Mouse (Mus musculus) yolk sac, embryonic 10.5 days (tissue): Measurements from ENCODE around the gene Plxnd1.

Source experiments
- DNase-seq: peaks from one replicate; pipeline ENCODE4 v3.0.0-alpha.2; 2017; ENCODE audit warnings: low spot score

Plxnd1 gene

GRCm38 (mm10) chr6:115994877-115995520, at the start of gene Plxnd1:
Gene Plxnd1, minus strand, starts transcription at chr6:115995005.
- peak; percentile 90 for DNase-seq

- no peak for DNase-seq
Observed at GRCm38 (mm10) chr6:116044039-116044438, 49.2 kb upstream of the Plxnd1 start.

- DNase-seq: no peak
Observed at GRCm38 (mm10) chr6:116038222-116038621, 43.4 kb upstream of the Plxnd1 start.

- no peak for DNase-seq
Observed at GRCm38 (mm10) chr6:116037281-116037831, 42.6 kb upstream of the Plxnd1 start.

GRCm38 (mm10) chr6:116036555-116036954, 41.8 kb upstream of the Plxnd1 start:
- no peak for DNase-seq

- no peak for DNase-seq
Observed at GRCm38 (mm10) chr6:116031052-116031451, 36.2 kb upstream of the Plxnd1 start.

GRCm38 (mm10) chr6:116024666-116025065, 29.9 kb upstream of the Plxnd1 start:
- no peak for DNase-seq

- no peak for DNase-seq
Observed at GRCm38 (mm10) chr6:116021961-116022485, 27.2 kb upstream of the Plxnd1 start.

GRCm38 (mm10) chr6:116015902-116016301, 21.1 kb upstream of the Plxnd1 start:
- no peak for DNase-seq

- no peak for DNase-seq
Observed at GRCm38 (mm10) chr6:116014111-116014510, 19.3 kb upstream of the Plxnd1 start.

GRCm38 (mm10) chr6:116013687-116014086, 18.9 kb upstream of the Plxnd1 start:
- no peak for DNase-seq

GRCm38 (mm10) chr6:116010541-116010940, 15.7 kb upstream of the Plxnd1 start:
- DNase-seq: peak; percentile 49

- DNase-seq: no peak
Observed at GRCm38 (mm10) chr6:116009426-116009825, 14.6 kb upstream of the Plxnd1 start.

GRCm38 (mm10) chr6:116007561-116008173, 12.9 kb upstream of the Plxnd1 start:
- DNase-seq: peak; percentile 59

GRCm38 (mm10) chr6:116006731-116007130, 11.9 kb upstream of the Plxnd1 start:
- peak; percentile 45 for DNase-seq

GRCm38 (mm10) chr6:116005959-116006288, 11.1 kb upstream of the Plxnd1 start:
- DNase-seq: no peak

GRCm38 (mm10) chr6:116005275-116005958, 10.6 kb upstream of the Plxnd1 start:
- no peak for DNase-seq

GRCm38 (mm10) chr6:116004716-116005115, 9.9 kb upstream of the Plxnd1 start:
- DNase-seq: no peak

GRCm38 (mm10) chr6:116004069-116004468, 9.3 kb upstream of the Plxnd1 start:
- DNase-seq: no peak

- no peak for DNase-seq
Observed at GRCm38 (mm10) chr6:116003516-116003915, 8.7 kb upstream of the Plxnd1 start.

- DNase-seq: no peak
Observed at GRCm38 (mm10) chr6:116002311-116003104, 7.7 kb upstream of the Plxnd1 start.

GRCm38 (mm10) chr6:116000851-116001250, 6.0 kb upstream of the Plxnd1 start:
- no peak for DNase-seq
